Mouse (Mus musculus) small intestine, adult 2 months (tissue): ENCODE measurements around the gene Tmem128.

Experiments
- CTCF ChIP-seq: fragments of 200-500 bp; IDR thresholded peaks from 2 replicates; pipeline ENCODE4 v1.5.1; 2012; ENCODE audit warnings: low read depth, mild to moderate bottlenecking, control low read depth, inconsistent platforms, low read length, moderate library complexity, mixed read lengths; ENCODE audit not compliant: insufficient replicate concordance, insufficient read length; ENCODE audit errors: extremely low read depth
- POLR2A ChIP-seq: fragments of 200-500 bp; IDR thresholded peaks from 2 replicates; pipeline ENCODE4 v1.6.1; 2012; ENCODE audit warnings: low read depth, mild to moderate bottlenecking, control low read depth, inconsistent platforms, low read length, moderate library complexity

GRCm38 (mm10) chr5:38241473-38241834, 18.5 kb upstream of the Tmem128 start:
- TF ChIP-seq CTCF (no peak), POLR2A (no peak)
